In the genomic region with DNA sequence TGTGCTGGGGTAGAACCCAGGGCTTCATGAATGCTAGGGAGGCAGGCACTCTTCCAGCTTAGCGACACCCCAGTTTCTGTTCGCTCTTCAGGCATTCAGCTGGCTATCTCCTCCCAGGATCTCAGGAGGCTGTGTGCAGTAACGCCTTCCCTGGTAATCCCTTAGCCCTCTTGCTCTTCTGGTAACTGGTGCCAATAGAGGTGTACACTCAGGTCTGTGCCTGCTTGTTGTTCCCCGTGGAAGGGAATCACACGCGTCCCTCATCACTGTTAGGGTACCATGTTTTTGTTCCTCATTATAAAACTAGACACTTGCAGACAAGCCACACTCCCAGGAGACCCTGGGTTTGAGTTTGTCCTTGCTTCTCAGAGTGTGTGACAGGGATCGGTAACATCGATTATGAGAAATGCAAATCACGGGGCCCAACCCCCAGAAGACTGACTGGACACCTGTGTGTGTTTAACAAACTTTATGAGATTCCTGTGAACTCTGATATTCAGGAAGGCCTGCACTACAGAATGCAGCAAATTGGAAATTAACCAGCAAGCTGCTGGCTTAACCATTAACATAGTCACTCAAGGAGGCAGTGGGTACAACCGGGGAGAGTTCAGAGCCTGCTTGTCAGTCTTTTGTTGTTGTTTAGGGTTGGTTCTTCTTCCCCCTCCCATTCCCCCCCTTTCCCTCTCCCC, we compare ENCODE assay signal across 20 mouse cellular contexts. TPM values are rescaled to one million over a fixed set of nuclear protein-coding genes. Genes with fewer than 3 reads are reported as not detected.
DNase-seq lines count a peak whose midpoint lies in the region; ATAC-seq and TF ChIP-seq lines count a peak whose summit lies in the region.
"Had no signal": no experiment of that assay in that cellular context is flagged by ENCODE, and none has a peak within 500 bp of the region (broad histone marks: within the 10 kb centered on the region; RNA-seq: fewer than 3 reads in every experiment).

No protein-coding gene starts in this region.

- H3K4me3 ChIP-seq in midbrain, embryonic 11.5 days (ENCODE audit: low read depth, low read length), result no peak overlapping the region
- no peak overlapping the region for H3K4me3 ChIP-seq in midbrain, postnatal 0 days (ENCODE audit: low read depth, low read length)
- H3K4me3 ChIP-seq: forebrain, embryonic 12.5 days; heart, adult 2 months; limb, embryonic 13.5 days; liver, embryonic 15.5 days; midbrain, embryonic 12.5 days had no signal

- peak; percentile 81 for DNase-seq in midbrain, embryonic 11.5 days (ENCODE audit: low spot score, missing footprints)
- DNase-seq in midbrain, postnatal 0 days (ENCODE audit: low spot score), result no peak
- peak; percentile 82 to 88 for DNase-seq in kidney, adult 8-10 months
- DNase-seq in kidney, postnatal 14 days, result peak; percentile 77
- DNase-seq in thymus, postnatal 25 days, result no peak
- no peak for DNase-seq in ovary, postnatal 10 days (ENCODE audit: low spot score)
- no peak for DNase-seq in layer of hippocampus, adult 8-10 months (ENCODE audit: low spot score in 2 of 2)
- DNase-seq: adrenal gland, adult 8-10 months; cerebellum, adult 9-11 months; gastrocnemius, postnatal 10 days; heart, adult 2 months; right cerebral cortex, postnatal 25 days; thymus, adult 2 months had no signal

- H3K9ac ChIP-seq in midbrain, embryonic 11.5 days (ENCODE audit: low read length), result no peak overlapping the region
- no peak overlapping the region for H3K9ac ChIP-seq in midbrain, postnatal 0 days (replicated peaks; ENCODE audit: low read length, poor library complexity, severe bottlenecking)
- H3K9ac ChIP-seq: forebrain, embryonic 12.5 days; limb, embryonic 13.5 days; liver, embryonic 15.5 days; midbrain, embryonic 12.5 days had no signal

- H3K9me3 ChIP-seq in midbrain, embryonic 11.5 days (ENCODE audit: control insufficient read depth, low read length), result no peaks in the 10 kb centered on the region
- no peaks in the 10 kb centered on the region for H3K9me3 ChIP-seq in midbrain, postnatal 0 days (ENCODE audit: low read length)
- H3K9me3 ChIP-seq: forebrain, embryonic 12.5 days; limb, embryonic 13.5 days; liver, embryonic 15.5 days; midbrain, embryonic 12.5 days had no signal

- 76% methylated on average over 10 of the region's 10 CpGs for WGBS in midbrain, embryonic 11.5 days
- 67% methylated on average over 10 of the region's 10 CpGs for WGBS in midbrain, postnatal 0 days

- no peak overlapping the region for H3K4me2 ChIP-seq in midbrain, embryonic 11.5 days
- H3K4me2 ChIP-seq in midbrain, postnatal 0 days (ENCODE audit: low read depth, low read length, poor library complexity, severe bottlenecking), result no peak overlapping the region
- H3K4me2 ChIP-seq: forebrain, embryonic 12.5 days; limb, embryonic 13.5 days; liver, embryonic 15.5 days; midbrain, embryonic 12.5 days had no signal

- H3K27me3 ChIP-seq in midbrain, embryonic 11.5 days (ENCODE audit: control insufficient read depth, insufficient read depth, low read length), result no peaks in the 10 kb centered on the region
- no peaks in the 10 kb centered on the region for H3K27me3 ChIP-seq in midbrain, postnatal 0 days (ENCODE audit: insufficient read depth, low read length)
- H3K27me3 ChIP-seq: forebrain, embryonic 12.5 days; limb, embryonic 13.5 days; liver, embryonic 15.5 days had no signal

- H3K36me3 ChIP-seq in midbrain, embryonic 11.5 days (ENCODE audit: control insufficient read depth, insufficient read depth, low read length), result no peaks in the 10 kb centered on the region
- H3K36me3 ChIP-seq in midbrain, postnatal 0 days (ENCODE audit: insufficient read depth, low read length), result no peaks in the 10 kb centered on the region
- H3K36me3 ChIP-seq: forebrain, embryonic 12.5 days; limb, embryonic 13.5 days; liver, embryonic 15.5 days; midbrain, embryonic 12.5 days had no signal

- H3K27ac ChIP-seq in midbrain, embryonic 11.5 days (ENCODE audit: low read depth, low read length), result no peak overlapping the region
- H3K27ac ChIP-seq in midbrain, postnatal 0 days (ENCODE audit: low read depth, low read length), result no peak overlapping the region
- H3K27ac ChIP-seq: forebrain, embryonic 12.5 days; heart, adult 2 months; limb, embryonic 13.5 days; liver, embryonic 15.5 days; macrophage; midbrain, embryonic 12.5 days had no signal

- no peak for ATAC-seq in midbrain, embryonic 11.5 days (ENCODE audit: low FRiP score)
- no peak for ATAC-seq in midbrain, postnatal 0 days (ENCODE audit: low FRiP score)

- no peak for TF ChIP-seq CTCF in midbrain, postnatal 0 days (IDR thresholded peaks at IDR 0.05)

- peaks cover 4% of the 10 kb centered on the region; the same call in 1 of the 2 replicates for H3K4me1 ChIP-seq in midbrain, embryonic 11.5 days (ENCODE audit: control insufficient read depth, insufficient read depth, low read length)
- peaks cover 13% of the 10 kb centered on the region; the same call in 1 of the 2 replicates for H3K4me1 ChIP-seq in midbrain, postnatal 0 days (ENCODE audit: insufficient read depth, low read length)

RNA-seq across cellular contexts. Expression of gene Dclk3, which starts 22.7 kb away (rescaled TPM):
- polyA plus RNA-seq in midbrain, embryonic 11.5 days (2014; fragmentation: Nextera tagmentation; extraction: Ambion mirVana), result 0.18 and 0.28 TPM in 2 replicates
- total RNA-seq in midbrain, postnatal 0 days (2014; rRNA removed), result 10.5 and 10.7 TPM in 2 replicates
- polyA plus RNA-seq in midbrain, postnatal 0 days (2015; fragmentation: Nextera tagmentation; extraction: Ambion mirVana), result 6.5 and 7.4 TPM in 2 replicates
- 10 to 100 TPM; 13.6 to 17.0 (median 14.9) TPM for total RNA-seq in layer of hippocampus, adult 8-10 months (2022)
- total RNA-seq: hematopoietic stem cell, adult 5-6 weeks had no signal
- polyA plus RNA-seq: C2C12; liver, embryonic 15.5 days; macrophage had no signal

Comparison
In these comparisons a context has a peak if more than half of its experiments do, and no peak if none do; other contexts are left out.
1. DNase-seq: peak in midbrain, embryonic 11.5 days (single experiment), kidney, adult 8-10 months (2 of 2) and kidney, postnatal 14 days (single experiment); none in midbrain, postnatal 0 days (single experiment), thymus, postnatal 25 days (single experiment), ovary, postnatal 10 days (single experiment) and layer of hippocampus, adult 8-10 months (0 of 2).